Mouse (Mus musculus): ENCODE data around the gene Rnpep.

DNA sequence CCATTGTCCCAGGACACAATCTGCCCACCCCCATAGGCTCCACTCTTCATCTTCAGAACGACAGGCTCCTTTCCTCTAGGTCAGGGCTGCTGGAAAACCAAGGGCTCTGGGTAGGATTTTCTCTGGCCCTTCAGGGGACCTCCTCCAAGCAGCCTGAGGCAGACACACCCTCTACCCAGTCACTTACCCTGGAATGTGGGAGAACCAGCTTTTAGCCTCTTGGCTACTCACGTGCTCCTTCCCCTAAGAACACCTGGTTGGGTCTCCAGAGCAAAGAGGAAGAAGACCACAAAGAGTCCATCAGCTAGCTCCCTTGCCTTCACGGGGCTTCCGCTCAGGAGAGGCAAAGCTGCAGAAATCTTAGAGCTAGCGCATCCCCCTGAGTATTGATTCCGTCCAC, 23.0 kb downstream of the Rnpep start:
- no peak for TF ChIP-seq CTCF (conservative IDR thresholded peaks at IDR 0.05; ENCODE audit: low read length)
- TF ChIP-seq POU5F1 (IDR thresholded peaks at IDR 0.05; ENCODE audit: borderline replicate concordance, low read length) = no peak
- TF ChIP-seq NANOG (IDR thresholded peaks at IDR 0.05; ENCODE audit: borderline replicate concordance, low read length) = no peak
